Mouse (Mus musculus) midbrain, embryonic 12.5 days (tissue): ENCODE measurements around the gene Hnrnpul2. TPM values are rescaled to one million over a fixed set of nuclear protein-coding genes. Genes with fewer than 3 reads are reported as not detected.
"Not testable (repeated sequence)": the region's sequence is repeated elsewhere in the genome, so short reads cannot be mapped to it uniquely, and the experiment has no call there.

ENCODE experiments used
- ATAC-seq: fragments of 200-750 bp; cut with Nextera tagmentation; 2 replicates; pipeline ENCODE4 v1.8.0; 2017; ENCODE audit warnings: low read depth, moderate TSS enrichment, moderate library complexity; ENCODE audit not compliant: low FRiP score
- H3K27ac ChIP-seq: fragments of 300-500 bp; sonication (generic); replicated peaks from 2 replicates; pipeline ENCODE4 v1.5.1; 2016; ENCODE audit warnings: mild to moderate bottlenecking
- H3K27me3 ChIP-seq: fragments of 300-500 bp; sonication (generic); 2 replicates; pipeline ENCODE4 v1.6.1; 2016; ENCODE audit warnings: mild to moderate bottlenecking
- H3K36me3 ChIP-seq: fragments of 300-500 bp; sonication (generic); 2 replicates; pipeline ENCODE4 v1.6.1; 2016
- H3K4me1 ChIP-seq: fragments of 300-500 bp; sonication (generic); 2 replicates; pipeline ENCODE4 v1.6.1; 2016
- H3K4me2 ChIP-seq: fragments of 300-500 bp; sonication (generic); replicated peaks from 2 replicates; pipeline ENCODE4 v1.6.1; 2016; ENCODE audit warnings: mild to moderate bottlenecking, moderate library complexity
- H3K4me3 ChIP-seq: fragments of 300-500 bp; sonication (generic); 2 replicates; pipeline ENCODE4 v1.5.1; 2016; ENCODE audit warnings: mild to moderate bottlenecking
- H3K9ac ChIP-seq: fragments of 300-500 bp; sonication (generic); replicated peaks from 2 replicates; pipeline ENCODE4 v1.6.1; 2016; ENCODE audit warnings: mild to moderate bottlenecking, moderate library complexity
- H3K9me3 ChIP-seq: fragments of 300-500 bp; sonication (generic); 2 replicates; pipeline ENCODE4 v1.6.1; 2016; ENCODE audit warnings: mild to moderate bottlenecking
- WGBS: fragments of 180-500 bp; shearing (Covaris S2); methylation state at CpG from one replicate; pipeline ENCODE4 v1.1.7; 2016; 5-methylcytosine and 5-hydroxymethylcytosine counted together
- polyA plus RNA-seq: library from polyadenylated mRNA; unstranded; fragments of >200 nt; fragmentation: Nextera tagmentation; extraction: Ambion mirVana; gene quantifications from 2 replicates; pipeline ENCODE4 v1.2.1, GENCODE M21; 2016

Gene Hnrnpul2
- polyA plus RNA-seq, 1 experiment from 2014 or later, result 6.4 TPM

GRCm38 (mm10) chr19:8820424-8820956 lies 680 bp downstream of the Hnrnpul2 start:
- peaks cover 50% of the 10 kb centered on the region for H3K4me1 ChIP-seq
- peak overlapping the region; percentile 100 for H3K4me3 ChIP-seq
- H3K4me2 ChIP-seq, result peak overlapping the region; percentile 94
- peak overlapping the region; percentile 99 for H3K9ac ChIP-seq
- peak; percentile 10 for ATAC-seq
- under 1% methylated on average over 42 of the region's 48 CpGs for WGBS
- H3K27me3 ChIP-seq, result no peaks in the 10 kb centered on the region
- H3K9me3 ChIP-seq, result no peaks in the 10 kb centered on the region
- peak overlapping the region; percentile 99 for H3K27ac ChIP-seq
- peaks cover 38% of the 10 kb centered on the region for H3K36me3 ChIP-seq

- H3K9ac ChIP-seq, result peak overlapping the region; percentile 99
- no peak for ATAC-seq
- H3K4me3 ChIP-seq, result peak overlapping the region; percentile 100
- peak overlapping the region; percentile 99 for H3K27ac ChIP-seq
- H3K4me2 ChIP-seq, result peak overlapping the region; percentile 94
- H3K27me3 ChIP-seq, result no peaks in the 10 kb centered on the region
- H3K9me3 ChIP-seq, result no peaks in the 10 kb centered on the region
- H3K36me3 ChIP-seq, result peaks cover 39% of the 10 kb centered on the region
- H3K4me1 ChIP-seq, result peaks cover 44% of the 10 kb centered on the region
- 3% methylated on average over 7 of the region's 7 CpGs for WGBS
Observed at GRCm38 (mm10) chr19:8821146-8821545, 1.3 kb downstream of the Hnrnpul2 start.

- no peaks in the 10 kb centered on the region for H3K27me3 ChIP-seq
- H3K9me3 ChIP-seq, result no peaks in the 10 kb centered on the region
- no peak overlapping the region for H3K27ac ChIP-seq
- peak overlapping the region; percentile 99 for H3K9ac ChIP-seq
- 72% methylated on average over 8 of the region's 8 CpGs for WGBS
- ATAC-seq, result no peak
- H3K4me2 ChIP-seq, result peak overlapping the region; percentile 94
- peaks cover 30% of the 10 kb centered on the region for H3K4me1 ChIP-seq
- peak overlapping the region; percentile 100 for H3K4me3 ChIP-seq
- H3K36me3 ChIP-seq, result peaks cover 47% of the 10 kb centered on the region
Observed at GRCm38 (mm10) chr19:8822696-8823095, 2.9 kb downstream of the Hnrnpul2 start.

GRCm38 (mm10) chr19:8829660-8830059 lies 9.8 kb downstream of the Hnrnpul2 start, which contains the start of gene AC129217.1:
Gene AC129217.1, plus strand, starts transcription at chr19:8829773.
- no peak for ATAC-seq
- Histone ChIP-seq H3K4me2 (no peak within 1 kb of the TSS), H3K27ac (no peak within 1 kb of the TSS), H3K4me1 (no peaks in the 10 kb centered on the region), H3K27me3 (no peaks in the 10 kb centered on the region), H3K9me3 (no peaks in the 10 kb centered on the region), H3K4me3 (no peak within 1 kb of the TSS), H3K9ac (no peak within 1 kb of the TSS), H3K36me3 (peaks cover 98% of the 10 kb centered on the region)
- 90% methylated on average over 8 of the region's 8 CpGs for WGBS

GRCm38 (mm10) chr19:8830664-8831063 lies 10.9 kb downstream of the Hnrnpul2 start:
- Histone ChIP-seq H3K27ac (no peak overlapping the region), H3K4me2 (no peak overlapping the region), H3K36me3 (peaks cover 100% of the 10 kb centered on the region), H3K4me1 (no peaks in the 10 kb centered on the region), H3K9ac (no peak overlapping the region), H3K4me3 (no peak overlapping the region), H3K27me3 (no peaks in the 10 kb centered on the region), H3K9me3 (no peaks in the 10 kb centered on the region)
- 90% methylated on average over 8 of the region's 8 CpGs for WGBS
- no peak for ATAC-seq

GRCm38 (mm10) chr19:8831262-8831661 lies 11.5 kb downstream of the Hnrnpul2 start:
- Histone ChIP-seq H3K36me3 (peaks cover 96% of the 10 kb centered on the region), H3K4me1 (no peaks in the 10 kb centered on the region), H3K9me3 (no peaks in the 10 kb centered on the region), H3K4me2 (no peak overlapping the region), H3K4me3 (no peak overlapping the region), H3K27ac (no peak overlapping the region), H3K9ac (no peak overlapping the region), H3K27me3 (no peaks in the 10 kb centered on the region)
- ATAC-seq, result no peak
- 85% methylated on average over 11 of the region's 11 CpGs for WGBS

- no peaks in the 10 kb centered on the region for H3K9me3 ChIP-seq
- no peak overlapping the region for H3K9ac ChIP-seq
- peaks cover 79% of the 10 kb centered on the region for H3K36me3 ChIP-seq
- H3K27ac ChIP-seq, result no peak overlapping the region
- no peak overlapping the region for H3K4me3 ChIP-seq
- WGBS, result 91% methylated on average over 4 of the region's 4 CpGs
- no peaks in the 10 kb centered on the region for H3K27me3 ChIP-seq
- no peak for ATAC-seq
- no peaks in the 10 kb centered on the region; the same call in 1 of the 2 replicates for H3K4me1 ChIP-seq
- no peak overlapping the region for H3K4me2 ChIP-seq
Observed at GRCm38 (mm10) chr19:8832971-8833370, 13.2 kb downstream of the Hnrnpul2 start.

GRCm38 (mm10) chr19:8836327-8836726 lies 16.5 kb downstream of the Hnrnpul2 start:
- Histone ChIP-seq H3K4me1 (peaks cover 28% of the 10 kb centered on the region), H3K36me3 (peaks cover 51% of the 10 kb centered on the region), H3K27ac (peak overlapping the region; percentile 97)
- not testable (repeated sequence) for H3K4me2 ChIP-seq, ATAC-seq, H3K27me3 ChIP-seq, H3K4me3 ChIP-seq, H3K9me3 ChIP-seq, H3K9ac ChIP-seq
- 97% methylated on average over 10 of the region's 10 CpGs for WGBS

- Histone ChIP-seq H3K27ac (peak within 1 kb of the TSS; percentile 97), H3K9ac (peak within 1 kb of the TSS; percentile 82), H3K9me3 (no peaks in the 10 kb centered on the region), H3K4me2 (peak within 1 kb of the TSS; percentile 73), H3K4me3 (peak within 1 kb of the TSS; percentile 59), H3K36me3 (peaks cover 47% of the 10 kb centered on the region), H3K4me1 (peaks cover 28% of the 10 kb centered on the region), H3K27me3 (no peaks in the 10 kb centered on the region)
- ATAC-seq, result peak; percentile 77
- WGBS, result 2% methylated on average over 38 of the region's 38 CpGs
Observed at GRCm38 (mm10) chr19:8837251-8837791, 17.5 kb downstream of the Hnrnpul2 start, which contains the start of gene Bscl2. Gene Bscl2, plus strand, starts transcription at chr19:8837467.

GRCm38 (mm10) chr19:8838041-8838730 lies 18.4 kb downstream of the Hnrnpul2 start:
- peak overlapping the region; percentile 59 for H3K4me3 ChIP-seq
- H3K27me3 ChIP-seq, result no peaks in the 10 kb centered on the region
- H3K27ac ChIP-seq, result peak overlapping the region; percentile 97
- H3K4me2 ChIP-seq, result peak overlapping the region; percentile 73
- WGBS, result 14% methylated on average over 15 of the region's 15 CpGs
- 0 out of 2 replicates have a peak, but pooled peaks have one; percentile 11 for ATAC-seq
- peak overlapping the region; percentile 82 for H3K9ac ChIP-seq
- H3K4me1 ChIP-seq, result peaks cover 28% of the 10 kb centered on the region
- peaks cover 46% of the 10 kb centered on the region for H3K36me3 ChIP-seq
- H3K9me3 ChIP-seq, result no peaks in the 10 kb centered on the region

- H3K9me3 ChIP-seq, result no peaks in the 10 kb centered on the region
- peak; percentile 84 for ATAC-seq
- H3K4me1 ChIP-seq, result peaks cover 28% of the 10 kb centered on the region
- peak within 1 kb of the TSS; percentile 82 for H3K9ac ChIP-seq
- H3K36me3 ChIP-seq, result peaks cover 35% of the 10 kb centered on the region
- peak within 1 kb of the TSS; percentile 97 for H3K27ac ChIP-seq
- H3K4me3 ChIP-seq, result peak within 1 kb of the TSS; percentile 59
- peak within 1 kb of the TSS; percentile 73 for H3K4me2 ChIP-seq
- H3K27me3 ChIP-seq, result no peaks in the 10 kb centered on the region
- 33% methylated on average over 11 of the region's 11 CpGs for WGBS
Observed at GRCm38 (mm10) chr19:8839103-8839907, 19.5 kb downstream of the Hnrnpul2 start, which contains the start of gene Gng3. Gene Gng3, minus strand, starts transcription at chr19:8839194.
